Mouse (Mus musculus) left cerebral cortex, postnatal 4 days (tissue): ENCODE data around the gene Olfr467. TPM values are rescaled to one million over a fixed set of nuclear protein-coding genes. Genes with fewer than 3 reads are reported as not detected.
"Not testable (repeated sequence)": the region's sequence is repeated elsewhere in the genome, so short reads cannot be mapped to it uniquely, and the experiment has no call there.

Experiments used
- DNase-seq: peaks from one replicate; pipeline ENCODE4 v3.0.0-alpha.2; 2022
- intact Hi-C: fragments of 180-260 bp; cut with DNase I; formaldehyde crosslinking; loops from one replicate; pipeline ENCODE4 v1.15.1; 2025
- total RNA-seq, 2 experiments: library from RNA; stranded (reverse); gene quantifications; 2 replicates each; pipeline ENCODE4 v1.2.3; 2021

The Olfr467 gene
- total RNA-seq, result not detected

DNA sequence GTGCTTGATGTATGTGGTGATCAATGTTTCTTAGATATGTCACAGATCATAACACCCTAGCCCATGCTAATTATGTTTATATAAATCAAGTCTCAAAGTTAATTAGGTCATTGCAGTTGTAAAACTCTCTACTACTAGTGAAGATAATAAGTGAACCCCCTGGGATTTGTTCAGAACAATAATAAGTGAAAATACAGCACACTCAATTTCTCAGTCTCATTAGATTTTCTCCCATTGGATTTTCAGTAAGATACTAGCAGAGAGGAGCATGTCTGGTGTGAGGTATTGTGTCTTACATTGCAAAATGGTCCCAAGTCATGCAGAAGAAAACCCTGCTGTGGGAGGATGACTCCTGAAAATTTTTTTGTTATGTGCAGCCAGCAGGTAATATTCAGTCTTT lies at the start of gene Olfr467:
Gene Olfr467, plus strand, starts transcription at position 301 of the 400 bp plus-strand sequence.
- DNase-seq, result no peak
- intact Hi-C loops, result no loop called here

- no peak for DNase-seq
- intact Hi-C loops, result no loop called here
These were observed 41.3 kb upstream of the Olfr467 start for GRCm38 (mm10) chr7:107770812-107771211.

GRCm38 (mm10) chr7:107778216-107778615 lies 33.8 kb upstream of the Olfr467 start:
- intact Hi-C loops, result no loop called here
- DNase-seq, result no peak

DNA sequence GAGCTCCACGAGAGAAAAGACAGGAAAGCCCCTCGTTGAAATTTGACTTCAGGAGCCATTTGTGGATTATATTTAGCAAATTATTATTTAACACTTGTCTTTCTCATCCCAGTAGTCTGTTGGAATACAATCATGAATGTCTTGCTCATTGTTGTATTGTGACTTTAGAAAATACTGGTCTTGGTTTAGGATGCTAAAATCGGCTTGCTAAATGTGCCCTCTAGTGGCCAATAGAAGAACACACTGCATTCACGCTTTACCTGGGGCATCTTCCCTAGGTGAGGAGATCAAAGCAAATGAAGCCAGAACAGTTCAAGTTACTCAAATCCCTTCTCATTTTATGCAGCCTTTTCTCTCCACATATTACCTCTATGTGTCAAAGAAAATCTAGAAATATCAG lies 32.5 kb upstream of the Olfr467 start:
- intact Hi-C loops, result loop anchor here (10.0 kb wide), 1 partner anchor 565 kb away; no protein-coding TSS in a partner anchor
- no peak for DNase-seq

DNA sequence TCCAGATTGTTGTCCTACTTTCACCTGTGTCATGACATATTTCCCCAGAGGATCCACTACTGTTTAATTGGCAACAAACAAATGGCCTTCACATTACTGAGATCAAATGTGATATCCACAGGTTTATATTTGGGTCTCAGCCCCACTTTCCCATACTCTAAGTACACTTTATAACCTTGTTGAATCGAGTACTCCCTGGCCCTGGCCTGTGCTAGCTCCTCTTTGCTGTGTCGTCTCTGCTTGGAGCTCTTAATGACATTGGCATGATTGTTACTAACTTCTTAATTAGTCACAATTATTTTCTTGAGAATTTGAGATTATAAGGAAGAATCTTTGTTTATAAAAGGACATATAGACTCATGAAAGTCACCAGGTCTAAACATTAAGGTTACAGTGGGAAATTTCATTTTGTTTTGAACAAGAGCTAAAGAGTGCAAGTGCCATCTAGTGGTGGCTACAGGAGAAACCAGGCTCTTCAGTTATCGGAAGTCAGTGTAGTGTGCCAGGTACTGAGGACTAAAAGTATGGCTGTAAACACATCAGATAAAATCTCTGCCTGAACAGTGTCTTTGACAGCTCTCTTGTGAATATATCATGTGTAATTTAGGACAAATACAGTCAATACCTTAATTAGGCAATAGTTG lies 24.0 kb upstream of the Olfr467 start:
- intact Hi-C loops, result loop anchor here (5.0 to 10.0 kb wide), 2 partner anchors 126 to 573 kb away; no protein-coding TSS in a partner anchor
- peak; percentile 2 for DNase-seq

DNA sequence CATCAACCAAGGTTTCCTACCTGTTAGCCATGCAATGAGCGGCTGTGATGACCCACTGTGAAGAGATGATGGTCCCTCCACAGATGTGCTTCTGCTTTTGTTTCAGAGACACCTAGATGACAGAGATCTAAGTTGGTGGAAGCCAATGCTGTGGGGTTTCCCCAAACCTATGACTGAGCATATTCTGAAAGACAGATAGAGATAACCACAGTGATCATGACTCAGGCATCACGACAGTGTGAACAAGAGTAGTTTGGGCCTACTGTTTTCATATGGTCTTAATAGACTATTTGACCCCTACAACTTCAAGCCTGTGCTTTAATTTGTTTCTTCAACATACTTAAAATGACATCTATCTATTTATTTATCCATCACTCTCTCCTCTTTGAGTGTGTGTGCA lies 15.6 kb upstream of the Olfr467 start:
- intact Hi-C loops, result no loop called here
- DNase-seq, result no peak

- intact Hi-C loops, result no loop called here
- no peak for DNase-seq
These were observed 11.0 kb upstream of the Olfr467 start, which contains the start of gene Ovch2 for GRCm38 (mm10) chr7:107801108-107801507. TSS of gene Ovch2 (minus strand) at chr7:107801208.

DNA sequence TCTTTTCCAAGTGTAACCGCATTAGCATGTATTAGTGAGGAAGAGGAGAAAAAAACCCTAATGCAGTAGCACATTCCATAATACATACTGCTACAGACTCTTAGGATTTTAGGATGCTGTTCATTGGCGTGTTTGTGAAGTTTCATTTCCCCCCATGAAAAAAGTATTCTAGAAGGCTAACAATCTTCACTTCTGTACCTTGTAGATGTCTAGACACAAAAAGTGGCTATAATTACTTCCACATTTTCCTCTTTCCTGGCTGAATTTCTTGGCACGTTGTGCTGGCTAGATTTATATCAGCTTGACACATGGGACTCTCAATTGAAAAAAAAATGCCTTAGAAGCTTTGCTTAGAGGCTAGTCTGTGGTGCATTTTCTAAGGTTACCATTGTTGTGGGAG lies 9.9 kb upstream of the Olfr467 start:
- intact Hi-C loops, result no loop called here
- no peak for DNase-seq

- intact Hi-C loops, result no loop called here
- no peak for DNase-seq
These were observed 7.4 kb downstream of the Olfr467 start for GRCm38 (mm10) chr7:107819442-107819841.

DNA sequence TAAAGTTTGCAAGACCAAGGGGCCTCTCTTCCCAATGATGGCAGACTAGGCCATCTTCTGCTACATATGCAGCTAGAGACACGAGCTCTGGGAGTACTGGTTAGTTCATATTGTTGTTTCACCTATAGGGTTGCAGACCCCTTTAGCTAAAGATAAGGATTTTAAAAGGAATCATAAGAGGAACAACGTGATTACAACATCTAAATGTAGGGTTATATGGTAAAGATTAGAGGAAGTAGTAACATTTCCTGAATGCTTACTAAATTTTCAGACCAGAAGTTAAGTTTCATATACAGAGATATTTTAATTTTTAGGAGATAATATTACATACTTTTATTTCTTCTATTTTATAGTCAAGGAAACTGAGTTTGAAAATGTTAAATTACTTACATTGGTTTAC lies 11.8 kb downstream of the Olfr467 start:
- intact Hi-C loops, DNase-seq: not testable (repeated sequence)

DNA sequence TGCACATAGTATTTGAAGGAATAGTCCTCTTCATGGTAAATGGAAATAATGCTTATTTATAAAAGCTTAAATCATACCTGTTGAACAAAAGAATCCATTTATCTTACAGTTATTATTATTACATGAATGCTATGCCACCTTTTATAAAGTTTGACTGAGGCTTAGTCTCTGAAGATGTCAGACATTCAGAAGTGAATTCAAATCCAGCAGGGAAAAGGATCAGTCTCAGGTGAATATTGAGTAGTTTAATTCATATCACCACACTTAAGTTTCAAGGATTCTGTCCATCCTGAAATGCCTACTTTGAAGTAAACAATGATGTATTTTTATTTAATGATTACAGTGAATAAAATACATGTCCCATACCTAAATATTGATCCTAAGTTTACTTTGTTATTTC lies 13.4 kb downstream of the Olfr467 start, which contains the start of gene Olfr469:
Gene Olfr469, minus strand, starts transcription at position 101 of the 400 bp plus-strand sequence.
- intact Hi-C loops, DNase-seq: not testable (repeated sequence)

DNA sequence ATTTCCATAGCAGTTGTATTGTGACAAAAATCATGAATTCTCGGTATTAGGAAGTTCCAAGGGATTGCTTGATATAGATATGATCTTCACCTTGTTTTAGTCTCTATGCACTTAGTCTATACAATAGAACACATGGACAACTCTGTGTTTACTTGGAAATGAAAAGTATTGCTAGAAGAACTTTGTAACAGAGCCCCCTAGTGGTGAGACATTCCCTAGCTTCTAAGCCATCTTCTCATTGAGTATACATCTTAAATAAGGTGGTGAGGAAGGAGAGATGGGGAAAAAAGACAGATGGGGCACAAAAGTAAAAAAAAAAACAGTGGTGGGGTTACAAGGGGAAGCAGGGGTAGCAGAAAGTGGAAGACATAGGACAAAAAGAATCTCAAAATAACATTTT lies 29.7 kb downstream of the Olfr467 start:
- no peak for DNase-seq
- intact Hi-C loops, result no loop called here

DNA sequence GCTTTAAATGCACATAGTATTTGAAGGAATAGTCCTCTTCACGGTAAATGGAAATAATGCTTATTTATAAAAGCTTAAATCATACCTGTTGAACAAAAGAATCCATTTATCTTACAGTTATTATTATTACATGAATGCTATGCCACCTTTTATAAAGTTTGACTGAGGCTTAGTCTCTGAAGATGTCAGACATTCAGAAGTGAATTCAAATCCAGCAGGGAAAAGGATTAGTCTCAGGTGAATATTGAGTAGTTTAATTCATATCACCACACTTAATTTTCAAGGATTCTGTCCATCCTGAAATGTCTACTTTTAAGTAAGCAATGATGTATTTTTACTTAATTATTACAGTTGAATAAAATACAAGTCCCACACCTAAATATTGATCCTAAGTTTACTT lies 35.3 kb downstream of the Olfr467 start, which contains the start of gene Olfr470:
Gene Olfr470, minus strand, starts transcription at position 101 of the 400 bp plus-strand sequence.
- intact Hi-C loops, DNase-seq: not testable (repeated sequence)

Other genes starting within 250 kb of the Olfr467 start
- gene Olfml1, start 244.8 kb upstream of the Olfr467 start, total RNA-seq, result 1 to 10 TPM; 4.6 to 5.6 TPM
- gene Ppfibp2, start 217.1 kb upstream of the Olfr467 start, total RNA-seq, result 1 to 10 TPM; 2.6 to 2.9 TPM
- gene 5330417H12Rik, start 187.1 kb upstream of the Olfr467 start, total RNA-seq, result not detected
- gene Cyb5r2, start 54.2 kb upstream of the Olfr467 start, total RNA-seq, result not detected
- gene Ovch2, start 11.1 kb upstream of the Olfr467 start, total RNA-seq, result not detected
- gene Olfr469, start 13.3 kb downstream of the Olfr467 start, total RNA-seq, result not detected
- gene Olfr470, start 35.2 kb downstream of the Olfr467 start, total RNA-seq, result not detected
- not detected for gene Olfr472, start 85.6 kb downstream of the Olfr467 start, total RNA-seq
- not detected for gene Olfr473, start 118.2 kb downstream of the Olfr467 start, total RNA-seq
- gene Olfr474, start 142.4 kb downstream of the Olfr467 start, total RNA-seq, result not detected
- gene Olfr476, start 152.5 kb downstream of the Olfr467 start, total RNA-seq, result not detected
- not detected for gene Olfr477, start 174.4 kb downstream of the Olfr467 start, total RNA-seq
- not detected for gene Olfr478, start 221.7 kb downstream of the Olfr467 start, total RNA-seq
- not detected for gene Olfr479, start 238.4 kb downstream of the Olfr467 start, total RNA-seq